Mouse (Mus musculus) brain, embryonic 18.5 days (tissue): ENCODE measurements around the gene Nrm.
A peak's percentile ranks its signal among the peaks of the same experiment; 100 is the strongest.

Experiments
- DNase-seq: peaks from one replicate; pipeline ENCODE4 v3.0.0-alpha.2; 2012; ENCODE audit warnings: low read depth, low spot score

The Nrm gene

GRCm38 (mm10) chr17:35903992-35904355 lies 42.9 kb downstream of the Nrm start:
- no peak for DNase-seq

GRCm38 (mm10) chr17:35905587-35905986 lies 44.5 kb downstream of the Nrm start:
- no peak for DNase-seq

DNA sequence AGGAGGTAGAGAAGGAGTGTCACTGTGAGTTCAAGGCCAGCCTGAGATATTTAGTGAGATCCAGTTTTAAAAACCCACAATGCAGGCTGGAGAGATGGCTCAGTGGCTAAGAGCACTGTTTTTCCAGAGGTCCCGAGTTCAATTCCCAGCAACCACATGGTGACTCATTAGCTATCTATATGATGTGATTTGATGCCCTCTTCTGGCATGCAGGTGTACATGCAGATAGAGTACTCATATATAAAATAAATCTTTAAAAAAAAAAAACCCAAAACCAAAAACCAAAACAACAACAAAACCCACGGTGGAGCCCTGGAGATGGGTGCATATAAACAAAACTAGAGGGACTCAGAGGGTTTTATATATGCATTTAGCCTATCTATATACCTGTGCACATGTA lies 46.5 kb downstream of the Nrm start:
- DNase-seq, result no peak

GRCm38 (mm10) chr17:35909186-35909918 lies 48.2 kb downstream of the Nrm start:
- DNase-seq, result no peak

DNA sequence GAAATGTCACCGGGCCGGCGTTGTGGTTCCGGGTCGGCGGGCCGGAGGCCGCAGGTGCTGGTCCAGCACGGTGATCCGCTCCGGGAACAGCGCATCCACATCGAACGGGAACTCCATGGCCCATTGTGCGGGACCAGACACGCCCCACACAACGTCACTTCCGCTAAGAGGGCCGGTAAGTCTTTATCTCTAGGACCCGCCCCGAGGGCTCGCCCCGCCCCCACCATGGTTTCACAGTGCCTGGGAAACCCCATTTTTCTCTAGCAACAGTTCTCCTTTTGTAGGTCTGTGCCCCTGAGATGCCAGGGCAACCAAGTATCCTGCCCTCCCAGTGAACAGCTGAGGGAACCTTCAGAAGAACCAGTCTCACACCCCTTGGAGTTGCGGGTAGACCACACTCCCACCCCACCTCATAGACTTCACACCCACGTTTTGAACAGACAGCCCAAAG lies 48.8 kb downstream of the Nrm start, which contains the start of gene Atat1:
Gene Atat1, minus strand, starts transcription at position 157 of the 451 bp plus-strand sequence.
- peak; percentile 83 for DNase-seq

DNA sequence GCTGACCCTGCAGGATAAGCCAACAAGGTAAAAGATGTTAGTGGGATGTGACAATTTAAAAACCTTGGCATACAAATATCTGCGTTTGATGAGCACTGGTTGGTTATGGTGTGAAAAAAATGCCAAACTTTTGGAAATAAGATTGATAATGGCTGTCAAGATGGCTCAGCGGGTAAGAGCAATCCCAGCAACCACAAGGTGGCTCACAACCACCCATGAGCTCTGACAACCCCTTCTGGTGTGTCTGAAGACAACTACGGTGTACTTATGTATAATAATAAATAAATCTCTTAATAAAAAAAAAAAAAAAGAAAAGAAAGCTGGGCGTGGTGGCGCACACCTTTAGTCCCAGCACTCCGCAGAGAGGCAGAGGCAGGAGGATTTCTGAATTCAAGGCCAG lies 53.9 kb downstream of the Nrm start:
- no peak for DNase-seq
